Mouse (Mus musculus): ENCODE measurements around the gene Catsperg1. TPM values are rescaled to one million over a fixed set of nuclear protein-coding genes. Genes with fewer than 3 reads are reported as not detected.

The Catsperg1 gene
- 0.10 and 0.24 TPM in 2 replicates for polyA plus RNA-seq (2016; fragmentation: Nextera tagmentation; extraction: Ambion mirVana)

GRCm38 (mm10) chr7:29213675-29214082 lies at the start of gene Catsperg1:
Gene Catsperg1 (minus strand): TSS chr7:29214035.
- H3K27ac ChIP-seq (replicated peaks), result peak within 1 kb of the TSS; percentile 40; the same call in 1 of the 2 replicates
- H3K4me3 ChIP-seq, result peak within 1 kb of the TSS; percentile 48
- H3K4me1 ChIP-seq, result peaks cover 25% of the 10 kb centered on the region
- H3K27me3 ChIP-seq (replicated peaks; ENCODE audit: low read depth, poor library complexity, severe bottlenecking), result peaks cover 26% of the 10 kb centered on the region
- H3K9me3 ChIP-seq, result peaks cover 4% of the 10 kb centered on the region; the same call in 1 of the 2 replicates
- DNase-seq (ENCODE audit: low spot score), result peak; percentile 84
- H3K36me3 ChIP-seq (replicated peaks), result no peaks in the 10 kb centered on the region
- 2% methylated on average over 20 of the region's 20 CpGs for WGBS

GRCm38 (mm10) chr7:29262151-29262550 lies 48.3 kb upstream of the Catsperg1 start:
- H3K36me3 ChIP-seq (replicated peaks), result peaks cover 9% of the 10 kb centered on the region
- WGBS, result 75% methylated on average over 6 of the region's 6 CpGs

GRCm38 (mm10) chr7:29259781-29260730 lies 46.2 kb upstream of the Catsperg1 start:
- Histone ChIP-seq H3K4me1 (peaks cover 44% of the 10 kb centered on the region), H3K27ac (replicated peaks) (peak overlapping the region; percentile 78), H3K4me3 (no peak overlapping the region), H3K9me3 (no peaks in the 10 kb centered on the region), H3K27me3 (replicated peaks; ENCODE audit: low read depth, poor library complexity, severe bottlenecking) (no peaks in the 10 kb centered on the region), H3K36me3 (replicated peaks) (peaks cover 14% of the 10 kb centered on the region)
- WGBS, result 73% methylated on average over 10 of the region's 10 CpGs
- DNase-seq (ENCODE audit: low spot score), result no peak

More at GRCm38 (mm10) chr7:29262151-29262550, 48.3 kb upstream of the Catsperg1 start:
- no peaks in the 10 kb centered on the region for H3K9me3 ChIP-seq
- H3K27me3 ChIP-seq (replicated peaks; ENCODE audit: low read depth, poor library complexity, severe bottlenecking), result no peaks in the 10 kb centered on the region
- H3K4me1 ChIP-seq, result peaks cover 53% of the 10 kb centered on the region
- DNase-seq (ENCODE audit: low spot score), result no peak
- H3K4me3 ChIP-seq, result no peak overlapping the region
- H3K27ac ChIP-seq (replicated peaks), result no peak overlapping the region

GRCm38 (mm10) chr7:29257368-29257767 lies 43.5 kb upstream of the Catsperg1 start:
- H3K4me3 ChIP-seq, result no peak overlapping the region
- no peaks in the 10 kb centered on the region for H3K9me3 ChIP-seq
- peaks cover 14% of the 10 kb centered on the region for H3K36me3 ChIP-seq (replicated peaks)
- DNase-seq (ENCODE audit: low spot score), result no peak
- peaks cover 56% of the 10 kb centered on the region for H3K4me1 ChIP-seq
- no peak overlapping the region for H3K27ac ChIP-seq (replicated peaks)
- WGBS, result 83% methylated on average over 1 of the region's 1 CpGs
- H3K27me3 ChIP-seq (replicated peaks; ENCODE audit: low read depth, poor library complexity, severe bottlenecking), result no peaks in the 10 kb centered on the region

- Histone ChIP-seq H3K27me3 (replicated peaks; ENCODE audit: low read depth, poor library complexity, severe bottlenecking) (no peaks in the 10 kb centered on the region), H3K9me3 (no peaks in the 10 kb centered on the region), H3K36me3 (replicated peaks) (peaks cover 14% of the 10 kb centered on the region), H3K27ac (replicated peaks) (no peak overlapping the region), H3K4me3 (no peak overlapping the region), H3K4me1 (peaks cover 50% of the 10 kb centered on the region)
- WGBS, result 85% methylated on average over 4 of the region's 4 CpGs
- no peak for DNase-seq (ENCODE audit: low spot score)
Observed at GRCm38 (mm10) chr7:29255875-29256274, 42.0 kb upstream of the Catsperg1 start.

GRCm38 (mm10) chr7:29253842-29254241 lies 40.0 kb upstream of the Catsperg1 start:
- no peak overlapping the region for H3K4me3 ChIP-seq
- H3K9me3 ChIP-seq, result no peaks in the 10 kb centered on the region
- H3K4me1 ChIP-seq, result peaks cover 34% of the 10 kb centered on the region
- DNase-seq (ENCODE audit: low spot score), result no peak
- H3K36me3 ChIP-seq (replicated peaks), result peaks cover 14% of the 10 kb centered on the region
- 52% methylated on average over 5 of the region's 5 CpGs for WGBS
- peak overlapping the region; percentile 49; the same call in 1 of the 2 replicates for H3K27ac ChIP-seq (replicated peaks)
- peaks cover 10% of the 10 kb centered on the region for H3K27me3 ChIP-seq (replicated peaks; ENCODE audit: low read depth, poor library complexity, severe bottlenecking)

GRCm38 (mm10) chr7:29251166-29251565 lies 37.3 kb upstream of the Catsperg1 start:
- Histone ChIP-seq H3K9me3 (no peaks in the 10 kb centered on the region), H3K36me3 (replicated peaks) (peaks cover 11% of the 10 kb centered on the region), H3K4me3 (no peak overlapping the region), H3K27ac (replicated peaks) (no peak overlapping the region), H3K4me1 (peaks cover 42% of the 10 kb centered on the region), H3K27me3 (replicated peaks; ENCODE audit: low read depth, poor library complexity, severe bottlenecking) (peaks cover 25% of the 10 kb centered on the region)
- DNase-seq (ENCODE audit: low spot score), result no peak
- WGBS, result 80% methylated on average over 3 of the region's 3 CpGs

GRCm38 (mm10) chr7:29248261-29248841 lies 34.5 kb upstream of the Catsperg1 start, which contains the start of gene 2200002D01Rik:
Gene 2200002D01Rik (minus strand): TSS chr7:29248466.
- 5% methylated on average over 20 of the region's 20 CpGs for WGBS
- H3K27me3 ChIP-seq (replicated peaks; ENCODE audit: low read depth, poor library complexity, severe bottlenecking), result peaks cover 25% of the 10 kb centered on the region
- no peaks in the 10 kb centered on the region for H3K9me3 ChIP-seq
- peak; percentile 48 for DNase-seq (ENCODE audit: low spot score)
- peaks cover 35% of the 10 kb centered on the region for H3K4me1 ChIP-seq
- peak within 1 kb of the TSS; percentile 60 for H3K27ac ChIP-seq (replicated peaks)
- H3K36me3 ChIP-seq (replicated peaks), result peaks cover 35% of the 10 kb centered on the region
- H3K4me3 ChIP-seq, result peak within 1 kb of the TSS; percentile 49

- Histone ChIP-seq H3K9me3 (no peaks in the 10 kb centered on the region), H3K4me1 (peaks cover 31% of the 10 kb centered on the region), H3K27ac (replicated peaks) (peak overlapping the region; percentile 60), H3K4me3 (peak overlapping the region; percentile 49), H3K27me3 (replicated peaks; ENCODE audit: low read depth, poor library complexity, severe bottlenecking) (peaks cover 25% of the 10 kb centered on the region), H3K36me3 (replicated peaks) (peaks cover 35% of the 10 kb centered on the region)
- 10% methylated on average over 19 of the region's 19 CpGs for WGBS
- DNase-seq (ENCODE audit: low spot score), result no peak
Observed at GRCm38 (mm10) chr7:29247706-29248105, 33.9 kb upstream of the Catsperg1 start.

- DNase-seq (ENCODE audit: low spot score), result peak; percentile 85
- 26% methylated on average over 16 of the region's 16 CpGs for WGBS
- no peaks in the 10 kb centered on the region for H3K9me3 ChIP-seq
- H3K4me3 ChIP-seq, result peak overlapping the region; percentile 49
- peaks cover 25% of the 10 kb centered on the region for H3K27me3 ChIP-seq (replicated peaks; ENCODE audit: low read depth, poor library complexity, severe bottlenecking)
- H3K36me3 ChIP-seq (replicated peaks), result peaks cover 35% of the 10 kb centered on the region
- 0 out of 2 replicates have a peak overlapping the region, but pooled peaks have one; percentile 12 for H3K27ac ChIP-seq (replicated peaks)
- H3K4me1 ChIP-seq, result peaks cover 31% of the 10 kb centered on the region
Observed at GRCm38 (mm10) chr7:29247314-29247700, 33.5 kb upstream of the Catsperg1 start.

GRCm38 (mm10) chr7:29246619-29247313 lies 32.9 kb upstream of the Catsperg1 start:
- DNase-seq (ENCODE audit: low spot score), result no peak
- Histone ChIP-seq H3K4me3 (peak overlapping the region; percentile 49), H3K36me3 (replicated peaks) (peaks cover 38% of the 10 kb centered on the region), H3K27ac (replicated peaks) (0 out of 2 replicates have a peak overlapping the region, but pooled peaks have one; percentile 12), H3K9me3 (no peaks in the 10 kb centered on the region), H3K27me3 (replicated peaks; ENCODE audit: low read depth, poor library complexity, severe bottlenecking) (peaks cover 25% of the 10 kb centered on the region), H3K4me1 (peaks cover 31% of the 10 kb centered on the region)
- WGBS, result 85% methylated on average over 21 of the region's 21 CpGs

GRCm38 (mm10) chr7:29246015-29246414 lies 32.2 kb upstream of the Catsperg1 start:
- Histone ChIP-seq H3K4me1 (peaks cover 31% of the 10 kb centered on the region), H3K27ac (replicated peaks) (no peak overlapping the region), H3K27me3 (replicated peaks; ENCODE audit: low read depth, poor library complexity, severe bottlenecking) (peaks cover 25% of the 10 kb centered on the region), H3K9me3 (no peaks in the 10 kb centered on the region), H3K36me3 (replicated peaks) (peaks cover 44% of the 10 kb centered on the region), H3K4me3 (no peak overlapping the region)
- no peak for DNase-seq (ENCODE audit: low spot score)
- WGBS, result 90% methylated on average over 5 of the region's 5 CpGs

Measured in embryonic facial prominence, embryonic 10.5 days (tissue).